Mouse (Mus musculus) frontal cortex, adult 2 months (tissue): Measurements from ENCODE around the gene Jchain. TPM values are rescaled to one million over a fixed set of nuclear protein-coding genes. Genes with fewer than 3 reads are reported as not detected.
"Not testable (repeated sequence)": the region's sequence is repeated elsewhere in the genome, so short reads cannot be mapped to it uniquely, and the experiment has no call there.

Experiments
- DNase-seq, 2 experiments: peaks; one replicate each; pipeline ENCODE4 v3.0.0; 2022; ENCODE audit warnings: low spot score in 1 of 2; ENCODE audit errors: extremely low spot score in 1 of 2
- polyA plus RNA-seq: library from polyadenylated mRNA; depleted of rRNA; stranded (reverse); fragments of >200 nt; gene quantifications from 2 replicates; pipeline ENCODE4 v1.2.3, GENCODE M21; 2012; rRNA removed

Gene Jchain
- polyA plus RNA-seq, result 1.6 and 1.7 TPM in 2 replicates

GRCm38 (mm10) chr5:88527657-88528056 lies at the start of gene Jchain:
Gene Jchain (minus strand): TSS chr5:88527891.
- DNase-seq, result no peak

DNA sequence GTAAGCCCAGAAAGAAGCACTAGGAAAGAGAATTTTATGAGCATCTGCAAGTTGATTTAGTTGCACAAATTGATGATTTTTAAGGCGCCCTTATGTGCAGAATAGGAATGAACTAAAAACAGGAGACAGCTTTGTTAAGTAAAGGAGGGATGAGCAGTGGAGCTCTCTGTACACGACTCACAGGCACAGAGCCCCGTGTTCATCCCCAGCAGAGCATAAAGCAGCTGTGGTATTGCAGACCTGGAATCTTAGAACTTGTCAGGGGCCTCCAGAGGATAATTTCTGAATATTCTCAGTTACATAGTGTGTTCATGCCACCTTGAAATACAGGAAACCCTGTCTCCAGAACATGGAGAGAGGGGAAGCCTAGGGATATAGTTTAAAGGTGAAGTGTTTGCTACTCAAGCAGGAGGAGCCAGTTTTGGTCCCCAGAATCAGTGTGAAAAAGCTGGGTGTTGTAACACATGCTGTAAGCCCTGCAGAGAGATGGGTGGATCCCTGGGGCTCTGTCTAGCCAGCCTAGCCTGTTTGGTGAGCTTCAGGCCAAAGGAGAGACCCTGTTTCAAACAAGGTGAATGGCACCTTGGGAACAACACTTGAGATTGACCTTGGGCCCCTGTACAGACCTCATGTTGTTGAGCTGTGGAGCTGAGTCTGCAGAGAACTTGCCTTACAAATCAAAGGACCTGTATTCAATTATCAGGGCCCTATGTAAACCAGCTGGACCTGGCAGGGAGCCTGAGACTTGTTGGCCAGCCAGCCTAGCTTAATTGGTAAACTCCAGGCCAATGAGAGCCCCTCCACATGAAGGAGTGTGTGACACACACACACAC lies 48.0 kb upstream of the Jchain start:
- no peak for DNase-seq

- no peak for DNase-seq
Measured at GRCm38 (mm10) chr5:88574829-88575228, 47.1 kb upstream of the Jchain start.

GRCm38 (mm10) chr5:88569541-88569940 lies 41.9 kb upstream of the Jchain start:
- no peak for DNase-seq

- DNase-seq, result no peak
Measured at GRCm38 (mm10) chr5:88566034-88566841, 38.5 kb upstream of the Jchain start.

- peak in 1 of 2 experiments; percentile 60 for DNase-seq
Measured at GRCm38 (mm10) chr5:88565148-88566033, 37.7 kb upstream of the Jchain start.

DNA sequence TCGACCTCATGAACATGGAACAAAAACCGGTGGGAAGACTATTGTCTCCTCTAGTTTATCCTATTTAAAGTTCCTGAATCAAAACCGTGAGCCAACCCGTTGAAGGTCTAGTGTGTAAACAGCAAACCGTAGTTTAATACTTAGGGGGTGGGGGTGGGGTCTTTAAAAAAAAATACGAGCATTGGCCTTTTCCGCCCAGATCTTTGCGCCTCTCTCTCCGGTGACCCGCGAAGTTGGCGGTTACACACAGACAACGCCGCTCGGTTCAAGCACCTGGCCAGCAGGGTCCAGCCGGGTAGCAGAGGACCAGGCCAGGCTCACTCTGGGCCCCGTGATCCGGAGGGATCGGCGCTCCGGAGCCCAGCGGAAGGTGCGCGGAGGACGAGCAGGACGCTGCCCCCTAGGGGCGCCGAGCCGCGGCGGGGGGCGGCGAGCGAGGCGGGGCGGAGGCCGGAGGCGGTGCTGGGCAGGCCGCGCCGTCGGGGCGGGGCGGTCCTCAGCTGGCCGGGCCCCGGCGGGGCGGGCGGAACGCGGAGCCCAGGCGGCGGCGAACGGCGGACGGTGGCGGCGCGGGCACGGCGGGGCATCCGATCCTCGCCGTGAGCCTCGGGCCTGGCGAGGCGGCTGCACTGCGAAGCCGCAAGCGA lies 36.9 kb upstream of the Jchain start, which contains the start of gene Rufy3:
Rufy3 (plus strand) TSS at position 540 of the 647 bp plus-strand sequence.
- DNase-seq, result peak in 1 of 2 experiments; percentile 70

DNA sequence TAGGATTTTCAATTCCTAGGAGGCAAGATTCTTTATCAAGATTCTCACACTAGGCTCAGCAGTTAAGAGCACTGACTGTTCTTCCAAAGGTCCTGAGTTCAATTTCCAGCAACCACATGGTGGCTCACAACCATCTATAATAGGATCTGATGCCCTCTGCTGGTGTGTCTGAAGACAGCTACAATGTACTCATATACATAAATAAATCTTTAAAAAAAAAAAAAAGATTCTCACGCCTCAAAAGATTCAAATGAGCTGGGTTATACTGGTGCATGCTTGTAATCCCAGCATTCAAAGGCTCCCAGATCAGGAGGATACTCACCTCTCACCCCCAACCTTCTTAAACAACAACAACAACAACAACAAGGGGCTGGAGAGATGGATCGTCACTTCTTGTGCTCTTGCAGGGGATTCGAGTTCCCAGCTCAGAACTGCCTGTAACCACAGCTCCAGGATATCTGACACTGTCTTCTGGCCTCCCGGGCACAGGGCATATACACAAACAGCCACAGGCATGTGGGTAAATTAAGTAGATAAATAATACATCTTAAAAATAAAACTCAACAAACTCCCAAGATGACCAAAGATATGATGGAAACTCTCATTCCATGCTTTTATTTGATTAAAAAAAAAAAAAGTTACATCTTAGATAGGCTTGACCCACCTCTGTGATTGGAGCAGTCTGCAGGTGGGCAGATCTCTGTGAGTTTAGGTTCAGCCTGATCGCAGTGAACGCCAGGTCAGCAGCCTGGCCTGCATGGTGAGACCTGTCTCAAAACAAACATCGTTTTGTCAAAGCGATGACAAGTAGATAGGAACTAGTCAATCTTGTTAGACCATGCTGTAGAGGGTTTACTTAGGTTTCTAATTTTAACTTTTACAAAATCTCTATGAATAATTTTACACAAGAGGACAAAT lies 35.4 kb upstream of the Jchain start:
- DNase-seq, result no peak

GRCm38 (mm10) chr5:88561080-88561814 lies 33.6 kb upstream of the Jchain start:
- no peak for DNase-seq

- no peak for DNase-seq
Measured at GRCm38 (mm10) chr5:88558991-88559390, 31.3 kb upstream of the Jchain start.

DNA sequence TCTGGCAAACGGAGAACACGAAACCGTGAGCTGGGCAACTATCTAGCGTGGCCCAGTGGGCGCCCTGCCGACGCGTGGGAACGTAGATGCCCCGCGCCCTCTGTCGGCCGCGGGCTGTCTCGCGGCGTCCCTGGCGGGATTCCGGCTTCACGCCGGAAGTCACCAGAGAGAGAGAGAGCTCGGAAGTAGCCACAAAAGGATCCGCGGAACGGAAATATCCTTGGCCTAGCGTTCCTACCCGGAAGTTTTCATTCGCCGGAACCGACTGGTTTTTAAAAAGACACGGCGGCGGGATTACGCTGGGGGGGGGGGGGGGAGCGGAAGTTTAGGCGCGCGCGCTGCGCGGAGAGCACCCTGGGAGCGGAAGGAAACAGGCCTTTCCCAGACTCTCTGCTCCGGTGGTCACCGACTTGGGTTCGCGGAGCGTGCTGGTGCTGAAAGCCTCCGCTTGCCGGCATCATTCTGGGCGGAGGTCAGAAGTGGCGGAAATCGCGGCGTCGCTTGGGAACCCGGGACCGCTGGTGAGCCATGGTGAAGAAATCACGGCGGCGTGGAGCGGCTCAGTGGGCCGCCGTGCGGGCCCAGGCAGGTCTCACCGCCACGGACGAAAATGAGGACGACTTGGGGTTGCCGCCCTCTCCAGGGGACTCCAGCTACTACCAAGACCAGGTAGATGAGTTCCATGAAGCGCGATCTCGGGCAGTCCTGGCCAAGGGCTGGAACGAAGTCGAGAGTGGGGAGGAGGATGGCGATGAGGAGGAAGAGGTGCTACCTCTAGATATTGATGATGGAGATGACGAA lies 26.6 kb upstream of the Jchain start, which contains the start of gene Utp3:
Utp3 (plus strand) TSS at position 377 of the 801 bp plus-strand sequence.
- peak; percentile 84 to 98 for DNase-seq

DNA sequence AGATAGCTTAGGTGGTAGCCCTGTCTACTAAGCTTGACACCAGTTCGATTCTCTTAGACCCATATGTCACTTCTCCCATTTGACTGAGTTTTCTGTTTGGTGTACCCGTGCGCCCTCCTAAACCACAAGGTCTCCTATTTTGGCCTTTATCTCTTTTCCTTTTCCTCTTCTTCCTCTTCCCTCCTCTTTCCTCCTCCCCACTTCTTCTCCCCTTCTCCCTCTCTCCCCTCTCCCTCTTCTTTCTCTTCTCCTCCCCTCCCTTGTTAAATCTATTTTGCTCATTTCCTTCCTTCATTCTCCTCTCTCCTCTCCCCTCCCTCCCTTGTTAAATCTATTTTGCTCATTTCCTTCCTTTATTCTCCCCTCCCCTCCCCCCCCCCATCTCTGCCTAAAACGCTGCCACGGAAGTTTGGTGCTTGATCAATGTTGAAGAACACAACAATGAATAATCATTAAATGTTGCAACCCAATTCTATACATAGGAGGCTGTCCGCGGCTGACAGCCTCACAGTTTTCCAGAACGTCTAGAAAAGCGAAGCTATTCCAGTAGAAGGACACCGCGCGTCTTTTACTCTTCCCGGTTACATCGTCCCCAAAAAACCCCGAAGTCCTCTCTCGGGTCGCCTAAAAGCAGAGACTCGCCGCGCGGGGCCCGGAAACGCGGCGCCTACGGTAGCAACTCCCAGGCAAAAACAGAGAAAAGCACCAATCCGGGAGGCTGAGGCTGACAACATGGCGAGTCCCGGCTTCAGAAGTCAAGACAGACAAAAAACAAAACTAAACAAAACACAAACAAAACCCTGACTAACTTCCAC lies 25.8 kb upstream of the Jchain start:
- no peak for DNase-seq

- DNase-seq, result no peak
Measured at GRCm38 (mm10) chr5:88545536-88545935, 17.8 kb upstream of the Jchain start.

- DNase-seq, result not testable (repeated sequence)
Measured at GRCm38 (mm10) chr5:88544411-88544810, 16.7 kb upstream of the Jchain start.

DNA sequence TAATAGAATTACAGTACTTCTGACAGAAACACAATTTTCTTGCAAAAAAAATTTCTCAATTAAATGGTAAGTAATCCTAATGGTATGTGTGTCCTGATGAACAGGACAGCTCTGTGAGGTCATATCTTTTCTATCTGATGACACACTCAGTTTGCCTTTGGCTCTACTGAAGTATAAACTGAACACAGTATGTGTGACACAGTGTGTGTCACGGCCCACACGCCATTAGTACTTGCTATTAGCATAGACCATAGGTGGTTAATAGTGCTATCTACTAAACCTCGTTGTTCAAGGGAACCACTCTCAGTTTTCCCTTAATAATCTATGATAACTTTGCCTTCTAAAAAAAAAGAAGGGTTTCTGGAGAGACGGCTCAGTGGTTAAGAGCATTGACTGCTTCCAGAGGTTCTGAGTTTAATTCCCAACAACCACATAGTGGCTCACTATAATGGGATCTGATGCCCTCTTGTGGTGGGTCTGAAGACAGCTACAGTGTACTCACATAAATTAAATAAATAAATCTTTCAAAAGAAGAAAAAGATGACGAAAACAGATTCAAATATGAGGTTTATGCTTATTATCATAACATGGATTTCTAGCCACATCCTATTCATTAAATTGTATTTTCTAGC lies 15.1 kb upstream of the Jchain start:
- DNase-seq, result peak in 1 of 2 experiments; percentile 71

GRCm38 (mm10) chr5:88540845-88541244 lies 13.2 kb upstream of the Jchain start:
- no peak for DNase-seq
